Mouse (Mus musculus): ENCODE results near the gene Bmp8b. TPM values are rescaled to one million over a fixed set of nuclear protein-coding genes. Genes with fewer than 3 reads are reported as not detected.
"Not testable (repeated sequence)": the region's sequence is repeated elsewhere in the genome, so short reads cannot be mapped to it uniquely, and the experiment has no call there.

Bmp8b gene
- not detected for polyA plus RNA-seq (2017; shearing (Covaris generic))

DNA sequence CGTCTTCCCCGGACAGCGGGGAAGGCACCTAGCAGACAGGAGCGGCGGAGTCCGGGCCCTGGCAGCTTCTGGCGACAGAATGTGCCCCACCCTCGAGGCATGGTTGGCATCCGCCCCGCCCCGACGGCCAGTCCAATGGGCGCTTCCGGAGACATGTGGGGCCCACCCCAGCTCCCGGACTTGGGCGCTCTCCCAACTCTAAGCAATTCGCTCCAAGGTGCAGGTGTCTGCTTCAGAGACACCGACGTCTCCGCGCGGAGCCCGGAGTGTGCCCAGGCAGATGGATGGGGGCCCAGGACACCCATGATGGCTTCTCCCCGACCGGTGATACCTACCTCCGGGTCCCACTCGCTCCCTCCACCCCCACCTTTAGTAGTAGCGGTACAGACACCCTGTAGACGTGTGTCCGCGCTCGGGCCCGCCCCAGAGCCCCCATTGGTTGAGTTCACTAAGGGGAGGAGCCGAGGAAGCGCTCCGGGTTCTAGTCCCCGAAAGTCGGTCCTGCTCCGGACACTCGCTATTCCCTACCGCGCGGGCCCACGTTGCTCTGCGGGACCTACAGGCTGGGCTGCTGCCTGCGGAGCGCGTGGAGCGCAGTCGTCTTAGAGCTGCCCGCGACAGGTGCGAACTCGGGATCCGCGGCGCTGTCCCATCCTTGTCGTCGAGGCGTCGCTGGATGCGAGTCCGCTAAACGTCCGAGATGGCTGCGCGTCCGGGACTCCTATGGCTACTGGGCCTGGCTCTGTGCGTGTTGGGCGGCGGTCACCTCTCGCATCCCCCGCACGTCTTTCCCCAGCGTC lies at the start of gene Bmp8b:
Gene Bmp8b (plus strand): TSS at position 515 of the 800 bp plus-strand sequence.
- no peak for ATAC-seq

DNA sequence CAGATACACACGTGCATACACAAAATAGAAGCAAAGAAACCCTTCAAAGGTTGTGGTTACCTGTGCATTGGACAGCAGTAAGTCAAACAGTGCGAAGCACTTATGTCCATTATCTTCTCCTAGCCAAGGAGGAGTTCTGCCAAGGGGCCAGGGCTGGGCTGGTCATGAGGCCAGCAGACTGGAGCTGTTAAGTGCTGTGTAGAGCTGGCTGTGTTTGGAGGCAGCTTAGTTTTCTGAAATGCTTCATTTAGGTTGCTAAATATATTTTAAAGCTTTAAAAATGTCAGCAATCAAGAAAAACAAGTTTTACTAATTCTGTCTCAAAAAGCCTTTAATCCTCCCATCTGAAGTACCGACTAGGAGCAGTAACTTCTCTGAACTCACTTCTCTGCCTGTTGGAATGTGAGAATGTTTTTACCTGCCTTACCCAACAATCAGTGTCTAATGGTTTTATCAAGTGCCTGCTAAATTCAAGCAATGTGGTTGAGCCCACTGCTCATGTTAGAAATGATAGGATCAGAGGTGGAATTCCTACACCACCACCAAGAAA lies 48.3 kb upstream of the Bmp8b start:
- no peak for ATAC-seq

DNA sequence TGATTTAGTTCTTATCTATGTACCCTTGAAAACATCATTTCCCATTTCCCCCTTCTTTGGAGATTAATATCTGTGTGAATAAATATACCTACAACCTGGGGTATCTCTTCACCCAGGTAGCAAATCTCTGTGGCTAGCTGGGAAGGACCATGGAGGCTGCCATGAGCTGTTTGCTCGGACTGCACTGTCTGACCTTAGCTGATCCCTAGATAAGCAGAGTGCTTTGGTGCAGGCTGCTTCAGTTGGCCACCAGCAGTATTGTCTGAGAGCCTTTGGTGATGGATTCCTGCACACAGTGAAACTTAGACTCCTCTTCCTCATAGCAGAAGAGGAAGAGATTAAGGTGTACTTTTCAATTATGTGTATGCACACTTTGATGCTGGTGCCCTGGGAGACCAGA lies 47.0 kb upstream of the Bmp8b start:
- no peak for ATAC-seq

- ATAC-seq = no peak
Measured at GRCm38 (mm10) chr4:123061744-123062143, 43.2 kb upstream of the Bmp8b start.

- ATAC-seq = no peak
Measured at GRCm38 (mm10) chr4:123068646-123069045, 36.3 kb upstream of the Bmp8b start.

GRCm38 (mm10) chr4:123071266-123071966 lies 33.5 kb upstream of the Bmp8b start:
- ATAC-seq = peak; percentile 50

DNA sequence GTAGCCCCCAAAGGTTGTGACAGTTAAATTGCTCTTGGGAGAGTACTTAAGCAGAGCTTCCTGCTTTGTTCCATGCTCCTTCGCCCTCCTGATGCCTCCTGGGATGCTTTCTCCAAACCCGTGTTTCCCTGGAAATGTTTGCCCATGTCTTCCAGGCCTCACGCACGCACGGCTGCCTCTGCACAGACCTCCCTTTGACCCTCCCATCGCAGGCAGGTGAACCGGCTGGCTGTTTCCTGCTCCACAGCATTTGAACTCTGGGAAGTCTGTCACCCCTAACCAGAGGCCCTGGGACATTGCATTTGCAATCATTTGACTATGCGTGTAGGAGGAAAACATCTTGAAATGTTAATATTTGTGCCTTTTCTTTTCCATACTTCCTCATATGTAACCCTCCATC lies 28.0 kb upstream of the Bmp8b start:
- no peak for ATAC-seq

GRCm38 (mm10) chr4:123078231-123078630 lies 26.7 kb upstream of the Bmp8b start:
- ATAC-seq = no peak

- no peak for ATAC-seq
Measured at GRCm38 (mm10) chr4:123080791-123081190, 24.2 kb upstream of the Bmp8b start.

DNA sequence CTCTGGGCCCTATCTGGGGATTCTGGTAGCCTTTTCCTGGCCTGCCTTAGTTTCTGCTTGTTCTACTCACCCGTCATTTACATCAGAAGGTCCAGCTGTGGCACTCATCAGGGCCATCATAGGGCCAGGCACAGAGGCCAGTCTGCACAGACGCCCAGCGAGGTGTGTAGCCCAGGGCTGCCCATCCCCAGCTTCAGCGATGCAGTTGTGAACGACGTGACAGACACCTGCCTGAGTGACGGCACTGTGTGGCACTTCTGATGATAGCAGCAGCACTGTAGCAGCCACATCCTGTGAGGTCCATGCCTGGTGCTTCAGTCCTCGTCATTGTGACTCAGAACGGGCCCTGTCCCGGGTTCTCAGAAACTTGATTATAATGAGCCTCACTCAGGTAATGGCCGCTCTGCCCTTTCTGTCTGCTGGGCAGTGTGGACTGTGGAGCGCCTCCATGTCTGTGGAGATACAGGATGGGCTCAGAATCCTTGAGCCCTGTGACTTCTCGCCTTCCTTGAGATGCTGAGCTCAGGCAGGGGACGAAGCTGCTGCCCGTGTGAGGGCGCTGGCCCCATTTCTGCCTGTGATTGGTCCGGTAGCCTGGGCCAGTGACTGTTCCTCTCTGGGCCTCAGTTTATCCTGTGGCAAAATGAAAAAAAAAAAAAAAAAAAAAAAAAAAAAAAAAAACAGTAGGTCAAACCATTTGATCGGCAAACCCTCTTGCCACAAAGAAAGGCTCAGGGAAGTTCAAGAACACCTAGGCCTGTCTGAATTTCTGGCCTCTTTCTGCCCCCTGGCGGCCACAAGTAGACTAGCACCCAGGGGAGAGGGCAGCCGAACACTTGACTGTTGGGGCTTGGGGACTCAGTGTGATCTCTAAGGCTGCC lies 22.4 kb upstream of the Bmp8b start:
- ATAC-seq = peak; percentile 83

- ATAC-seq = no peak
Measured at GRCm38 (mm10) chr4:123083323-123083902, 21.6 kb upstream of the Bmp8b start.

GRCm38 (mm10) chr4:123085290-123085689 lies 19.7 kb upstream of the Bmp8b start:
- ATAC-seq = peak; percentile 44

GRCm38 (mm10) chr4:123086381-123086780 lies 18.6 kb upstream of the Bmp8b start:
- ATAC-seq = no peak

DNA sequence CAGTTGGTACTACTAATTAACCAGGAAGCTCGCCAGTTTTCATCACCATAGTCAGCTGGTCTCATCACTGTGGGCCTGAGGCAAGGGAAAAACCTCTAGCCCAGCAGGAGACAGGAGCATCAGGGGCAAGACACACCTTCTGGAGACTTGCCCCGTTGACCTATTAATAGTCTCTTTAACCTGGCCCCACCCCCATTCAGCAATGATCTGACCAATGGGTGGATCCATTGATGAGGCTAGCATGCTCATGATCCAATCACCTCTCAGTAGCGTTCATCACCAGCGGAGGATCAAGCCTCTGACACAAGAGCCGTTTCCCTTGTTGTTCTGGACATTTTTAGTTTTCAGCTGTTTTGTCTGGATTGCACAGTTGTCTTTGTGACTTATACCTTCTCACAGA lies 12.3 kb upstream of the Bmp8b start:
- ATAC-seq = no peak

DNA sequence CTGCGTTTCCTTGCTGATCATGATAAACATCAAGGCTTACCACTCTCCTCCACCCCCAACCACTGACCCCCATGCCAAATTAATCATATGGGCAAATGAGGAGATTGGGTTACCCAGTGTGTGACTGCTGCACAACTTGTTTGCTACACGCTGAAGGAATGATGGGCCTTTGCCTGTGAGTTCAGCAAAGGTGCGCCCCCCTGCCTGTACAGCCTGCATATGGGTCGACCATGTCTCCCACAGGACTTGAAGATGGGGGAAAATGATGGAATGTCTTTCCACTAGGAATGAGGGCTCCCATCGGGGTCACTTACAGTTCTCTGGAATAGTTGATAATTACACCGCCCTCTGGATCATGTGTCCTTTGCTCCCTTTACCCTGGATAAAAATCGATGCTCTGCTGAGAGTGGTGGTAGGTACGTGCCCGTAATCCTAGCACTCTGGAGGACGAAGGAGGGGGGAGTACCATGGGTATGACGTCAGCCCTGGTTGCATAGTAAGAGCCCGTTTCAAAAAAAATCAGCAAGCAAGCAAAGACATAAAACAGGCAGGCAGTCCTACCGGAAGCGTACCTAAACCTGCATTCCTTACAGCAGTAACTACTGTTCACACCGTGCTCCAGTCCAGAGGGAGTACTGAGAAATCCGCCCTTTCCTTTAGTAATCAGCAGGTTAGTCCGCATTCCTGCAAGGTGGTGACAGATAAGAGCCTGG lies 11.7 kb upstream of the Bmp8b start:
- ATAC-seq = no peak

DNA sequence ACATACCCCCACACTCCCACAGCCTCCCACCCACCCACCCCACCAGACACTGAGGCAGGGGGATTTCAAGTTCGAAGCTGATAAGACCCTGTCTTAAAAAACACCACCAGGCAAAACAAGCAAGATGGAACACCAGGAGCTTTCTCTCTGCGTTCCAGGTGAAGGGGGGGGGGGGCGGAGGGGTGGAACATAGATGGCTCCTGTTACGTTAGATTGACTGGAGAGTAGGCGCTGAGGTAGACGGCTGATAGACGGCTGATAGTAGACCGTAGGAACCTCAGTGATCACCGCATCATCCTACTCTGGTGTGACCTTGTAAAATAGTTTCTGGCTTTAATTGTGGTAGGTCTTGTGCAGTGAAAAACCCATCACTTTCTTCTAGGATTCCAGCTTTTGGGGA lies 11.1 kb upstream of the Bmp8b start:
- ATAC-seq = no peak

DNA sequence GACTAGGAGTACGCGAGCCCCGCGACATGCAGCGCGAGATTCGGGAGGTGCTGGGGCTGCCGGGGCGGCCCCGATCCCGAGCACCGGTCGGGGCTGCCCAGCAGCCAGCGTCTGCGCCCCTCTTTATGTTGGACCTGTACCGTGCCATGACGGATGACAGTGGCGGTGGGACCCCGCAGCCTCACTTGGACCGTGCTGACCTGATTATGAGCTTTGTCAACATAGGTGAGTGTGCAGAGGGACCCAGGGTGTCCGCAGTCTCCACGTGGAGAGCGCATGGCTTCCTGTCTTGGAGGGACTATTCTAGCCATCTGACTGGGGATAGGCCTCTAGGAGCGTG lies 456 bp downstream of the Bmp8b start:
- no peak for ATAC-seq

DNA sequence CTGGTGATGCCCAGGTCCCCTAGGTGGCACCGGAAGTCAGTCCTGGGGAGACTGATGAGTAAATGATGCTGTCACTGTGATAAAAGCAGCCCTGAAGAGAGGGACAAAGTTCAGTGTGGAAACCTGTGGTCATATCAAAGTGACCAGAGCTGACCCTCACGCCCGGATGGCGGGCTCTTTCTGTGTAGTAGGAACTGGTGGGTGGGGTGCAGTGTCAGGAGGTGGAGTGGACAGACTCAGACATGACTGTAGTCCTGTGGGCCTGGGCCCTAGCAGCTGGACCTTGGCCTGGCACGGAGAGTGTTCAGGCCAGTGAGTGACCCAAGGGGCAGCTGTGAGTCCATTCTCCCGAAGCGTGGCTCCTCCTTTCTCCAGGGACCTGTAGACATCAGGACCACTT lies 964 bp downstream of the Bmp8b start:
- ATAC-seq = not testable (repeated sequence)

GRCm38 (mm10) chr4:123106864-123107263 lies 1.9 kb downstream of the Bmp8b start:
- ATAC-seq = no peak

- ATAC-seq = no peak
Measured at GRCm38 (mm10) chr4:123108056-123108455, 3.1 kb downstream of the Bmp8b start.

DNA sequence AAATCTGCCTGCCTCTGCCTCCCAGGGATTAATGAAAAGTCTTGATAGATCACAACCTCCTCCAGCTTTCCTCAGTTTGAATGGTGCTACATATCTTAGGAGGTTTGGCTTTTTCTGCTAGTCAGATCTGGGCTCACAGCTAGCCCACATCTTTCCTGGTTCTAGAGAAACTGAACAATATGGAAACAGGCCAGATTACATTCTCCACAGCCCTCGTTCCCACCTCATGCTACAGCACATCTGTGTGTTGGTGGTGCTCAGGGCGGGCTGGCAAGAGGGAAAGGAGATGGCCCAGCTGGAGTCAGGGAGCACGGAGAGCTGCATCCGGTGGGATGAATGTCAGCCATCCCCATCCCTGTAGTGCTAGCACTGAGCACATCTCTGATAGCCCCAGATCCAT lies 5.8 kb downstream of the Bmp8b start:
- no peak for ATAC-seq

All from inflammation-experienced regulatory T-cells, adult 6 months (primary cell).